Mouse (Mus musculus): ENCODE measurements around the gene Ankrd52. TPM values are rescaled to one million over a fixed set of nuclear protein-coding genes. Genes with fewer than 3 reads are reported as not detected.
A peak's percentile ranks its signal among the peaks of the same experiment; 100 is the strongest.

The Ankrd52 gene
- polyA plus RNA-seq, 1 experiment from 2014 or later, result 14.8 TPM

DNA sequence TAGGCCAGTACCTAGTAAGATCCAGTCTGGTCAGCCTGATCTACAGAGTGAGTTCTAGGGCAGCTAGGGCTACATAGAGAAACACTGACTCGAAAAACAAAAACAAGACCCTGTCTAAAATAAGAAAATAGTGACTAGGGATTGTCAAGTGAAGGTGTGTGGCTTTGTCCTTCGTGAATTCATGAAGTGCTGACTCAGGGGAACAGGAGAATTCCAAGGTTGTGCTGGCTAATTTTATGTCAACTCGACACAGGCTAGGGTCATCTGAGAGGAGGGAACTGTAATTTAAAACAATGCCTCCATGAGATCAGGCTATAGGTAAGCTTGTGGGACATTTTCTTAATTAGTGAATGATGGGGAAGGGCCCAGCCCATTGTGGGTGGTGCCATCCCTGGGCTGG lies 77.6 kb downstream of the Ankrd52 start:
- H3K4me1 ChIP-seq (replicated peaks), result 0 out of 2 replicates have a peak, but pooled peaks cover 5% of the 10 kb centered on the region
- ATAC-seq, result no peak
- no peak overlapping the region for H3K27ac ChIP-seq
- no peaks in the 10 kb centered on the region for H3K9me3 ChIP-seq
- 82% methylated on average over 3 of the region's 3 CpGs for WGBS
- no peaks in the 10 kb centered on the region for H3K36me3 ChIP-seq
- H3K4me3 ChIP-seq (replicated peaks), result no peak overlapping the region
- no peak overlapping the region for H3K4me2 ChIP-seq (replicated peaks)
- no peak overlapping the region for H3K9ac ChIP-seq (replicated peaks)
- H3K27me3 ChIP-seq, result no peaks in the 10 kb centered on the region

DNA sequence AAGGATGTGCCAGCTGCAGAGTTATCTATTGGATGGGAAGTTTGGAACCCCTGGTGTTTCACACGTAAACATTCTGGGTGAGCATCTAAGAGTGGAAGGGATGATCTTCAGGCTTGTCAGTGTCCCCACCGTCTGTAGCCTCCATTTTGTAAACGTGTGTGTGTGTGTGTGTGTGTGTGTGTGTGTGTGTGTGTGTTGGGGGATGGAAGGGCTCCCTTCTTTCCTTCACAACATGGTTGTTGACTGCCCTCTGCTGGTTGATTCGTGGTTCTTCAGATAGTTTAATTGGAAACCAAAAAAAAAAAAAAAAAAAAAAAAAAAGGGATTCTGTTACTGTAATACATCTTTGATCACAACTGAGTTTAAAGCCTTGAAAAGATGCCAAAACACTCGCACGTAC lies 78.4 kb downstream of the Ankrd52 start:
- no peak for ATAC-seq
- no peak overlapping the region for H3K9ac ChIP-seq (replicated peaks)
- H3K4me2 ChIP-seq (replicated peaks), result peak overlapping the region; percentile 34
- 0 out of 2 replicates have a peak overlapping the region, but pooled peaks have one; percentile 9 for H3K4me3 ChIP-seq (replicated peaks)
- 2% methylated on average over 6 of the region's 6 CpGs for WGBS
- H3K36me3 ChIP-seq, result no peaks in the 10 kb centered on the region
- H3K27me3 ChIP-seq, result no peaks in the 10 kb centered on the region
- H3K9me3 ChIP-seq, result no peaks in the 10 kb centered on the region
- no peak overlapping the region for H3K27ac ChIP-seq
- H3K4me1 ChIP-seq (replicated peaks), result peaks cover 7% of the 10 kb centered on the region; the same call in 1 of the 2 replicates

DNA sequence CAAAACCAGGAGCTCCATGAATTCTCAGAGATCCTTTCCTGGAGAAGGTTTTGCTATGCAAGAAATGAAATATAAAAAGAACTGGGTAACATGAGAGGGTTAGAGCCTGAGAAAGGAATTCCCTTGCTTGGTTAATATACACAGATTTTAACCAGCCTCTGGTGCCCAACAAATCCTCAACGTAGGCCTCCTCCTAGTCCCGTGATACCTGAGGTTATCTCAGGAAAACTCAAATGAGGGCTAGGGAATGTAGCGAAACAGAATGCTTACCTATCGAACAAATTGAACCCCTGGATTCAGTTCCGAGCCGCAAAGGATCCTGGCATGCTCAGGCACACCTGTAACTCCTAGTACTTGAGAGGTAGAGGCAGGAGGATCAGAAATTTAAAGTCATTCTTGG lies 80.8 kb downstream of the Ankrd52 start:
- no peak overlapping the region for H3K27ac ChIP-seq
- H3K4me3 ChIP-seq (replicated peaks), result no peak overlapping the region
- 88% methylated on average over 6 of the region's 6 CpGs for WGBS
- no peaks in the 10 kb centered on the region for H3K9me3 ChIP-seq
- H3K36me3 ChIP-seq, result peaks cover 12% of the 10 kb centered on the region
- peaks cover 18% of the 10 kb centered on the region for H3K4me1 ChIP-seq (replicated peaks)
- no peak overlapping the region for H3K4me2 ChIP-seq (replicated peaks)
- no peak for ATAC-seq
- H3K27me3 ChIP-seq, result no peaks in the 10 kb centered on the region
- H3K9ac ChIP-seq (replicated peaks), result no peak overlapping the region

Small RNA genes lying within 50 kb of the gene (microRNA-seq; reads per million reads assigned to microRNA genes)
- not detected for gene Gm25361
- not detected for gene Gm26308
- gene Mir6914, result 1.0 reads per million
- gene Mir6915, result 2.1 reads per million, percentile 2 among the genes with 10 or more reads in this experiment
- gene Mir8105, result 1.2 reads per million

Other genes starting within 250 kb of the Ankrd52 start
- 9.8 and 10.9 TPM in 2 replicates for gene Rbms2, start 196.8 kb upstream of the Ankrd52 start, polyA plus RNA-seq (2015; fragmentation: Nextera tagmentation; extraction: Ambion mirVana)
- 1.1 and 1.4 TPM in 2 replicates for gene Gls2, start 182.7 kb upstream of the Ankrd52 start, polyA plus RNA-seq (2015; fragmentation: Nextera tagmentation; extraction: Ambion mirVana)
- 19.6 and 21.2 TPM in 2 replicates for gene Spryd4, start 165.3 kb upstream of the Ankrd52 start, polyA plus RNA-seq (2015; fragmentation: Nextera tagmentation; extraction: Ambion mirVana)
- 0.16 and 0.32 TPM in 2 replicates for gene Mip, start 151.3 kb upstream of the Ankrd52 start, polyA plus RNA-seq (2015; fragmentation: Nextera tagmentation; extraction: Ambion mirVana)
- gene Timeless, start 145.1 kb upstream of the Ankrd52 start, polyA plus RNA-seq (2015; fragmentation: Nextera tagmentation; extraction: Ambion mirVana), result 27.7 and 28.6 TPM in 2 replicates
- 0.15 and 0.23 TPM in 2 replicates for gene Apon, start 123.0 kb upstream of the Ankrd52 start, polyA plus RNA-seq (2015; fragmentation: Nextera tagmentation; extraction: Ambion mirVana)
- not detected in 2 replicates for gene Apof, start 108.4 kb upstream of the Ankrd52 start, polyA plus RNA-seq (2015; fragmentation: Nextera tagmentation; extraction: Ambion mirVana)
- gene Stat2, start 106.6 kb upstream of the Ankrd52 start, polyA plus RNA-seq (2015; fragmentation: Nextera tagmentation; extraction: Ambion mirVana), result 19.3 and 20.0 TPM in 2 replicates
- 0.16 TPM in 1 of 2 replicates, not detected in the other for gene Il23a, start 78.4 kb upstream of the Ankrd52 start, polyA plus RNA-seq (2015; fragmentation: Nextera tagmentation; extraction: Ambion mirVana)
- 28.6 and 30.4 TPM in 2 replicates for gene Pan2, start 73.8 kb upstream of the Ankrd52 start, polyA plus RNA-seq (2015; fragmentation: Nextera tagmentation; extraction: Ambion mirVana)
- 225 and 230 TPM in 2 replicates for gene Cnpy2, start 54.7 kb upstream of the Ankrd52 start, polyA plus RNA-seq (2015; fragmentation: Nextera tagmentation; extraction: Ambion mirVana)
- 213 and 225 TPM in 2 replicates for gene Cs, start 39.4 kb upstream of the Ankrd52 start, polyA plus RNA-seq (2015; fragmentation: Nextera tagmentation; extraction: Ambion mirVana)
- gene Coq10a, start 8.1 kb upstream of the Ankrd52 start, polyA plus RNA-seq (2015; fragmentation: Nextera tagmentation; extraction: Ambion mirVana), result 28.2 and 34.3 TPM in 2 replicates
- 0.18 and 0.22 TPM in 2 replicates for gene Slc39a5, start 24.1 kb downstream of the Ankrd52 start, polyA plus RNA-seq (2015; fragmentation: Nextera tagmentation; extraction: Ambion mirVana)
- 142 and 153 TPM in 2 replicates for gene Nabp2, start 34.4 kb downstream of the Ankrd52 start, polyA plus RNA-seq (2015; fragmentation: Nextera tagmentation; extraction: Ambion mirVana)
- gene Rnf41, start 34.5 kb downstream of the Ankrd52 start, polyA plus RNA-seq (2015; fragmentation: Nextera tagmentation; extraction: Ambion mirVana), result 81.5 and 85.9 TPM in 2 replicates
- 200 and 212 TPM in 2 replicates for gene Smarcc2, start 82.1 kb downstream of the Ankrd52 start, polyA plus RNA-seq (2015; fragmentation: Nextera tagmentation; extraction: Ambion mirVana)
- 836 and 885 TPM in 2 replicates for gene Myl6, start 117.0 kb downstream of the Ankrd52 start, polyA plus RNA-seq (2015; fragmentation: Nextera tagmentation; extraction: Ambion mirVana)
- gene Myl6b, start 121.6 kb downstream of the Ankrd52 start, polyA plus RNA-seq (2015; fragmentation: Nextera tagmentation; extraction: Ambion mirVana), result 3.4 and 4.3 TPM in 2 replicates
- 11.6 and 13.7 TPM in 2 replicates for gene Esyt1, start 148.8 kb downstream of the Ankrd52 start, polyA plus RNA-seq (2015; fragmentation: Nextera tagmentation; extraction: Ambion mirVana)
- 23.3 and 24.2 TPM in 2 replicates for gene Zc3h10, start 170.7 kb downstream of the Ankrd52 start, polyA plus RNA-seq (2015; fragmentation: Nextera tagmentation; extraction: Ambion mirVana)
- gene Rpl41, start 172.2 kb downstream of the Ankrd52 start, polyA plus RNA-seq (2015; fragmentation: Nextera tagmentation; extraction: Ambion mirVana), result 2,545 and 2,595 TPM in 2 replicates
- 139 TPM in 2 replicates for gene Pa2g4, start 188.9 kb downstream of the Ankrd52 start, polyA plus RNA-seq (2015; fragmentation: Nextera tagmentation; extraction: Ambion mirVana)
- 0.13 and 0.19 TPM in 2 replicates for gene Erbb3, start 212.5 kb downstream of the Ankrd52 start, polyA plus RNA-seq (2015; fragmentation: Nextera tagmentation; extraction: Ambion mirVana)
- gene Rps26, start 249.6 kb downstream of the Ankrd52 start, polyA plus RNA-seq (2015; fragmentation: Nextera tagmentation; extraction: Ambion mirVana), result 461 and 477 TPM in 2 replicates